Mouse (Mus musculus) ES-E14 (cell line): ENCODE results near the gene Fars2.

ENCODE experiments used
- HCFC1 ChIP-seq: IDR thresholded peaks from 2 replicates; pipeline ENCODE4 v1.6.1; 2012; ENCODE audit warnings: low read length, inconsistent platforms, borderline replicate concordance; ENCODE audit not compliant: insufficient read depth
- MAFK ChIP-seq: IDR thresholded peaks from 2 replicates; pipeline ENCODE4 v1.6.1; 2014; ENCODE audit warnings: mild to moderate bottlenecking, low read depth, low read length, inconsistent platforms; ENCODE audit not compliant: insufficient read depth
- ZNF384 ChIP-seq: IDR thresholded peaks from 2 replicates; pipeline ENCODE4 v1.6.1; 2012; ENCODE audit warnings: low read depth, low read length, inconsistent platforms

DNA sequence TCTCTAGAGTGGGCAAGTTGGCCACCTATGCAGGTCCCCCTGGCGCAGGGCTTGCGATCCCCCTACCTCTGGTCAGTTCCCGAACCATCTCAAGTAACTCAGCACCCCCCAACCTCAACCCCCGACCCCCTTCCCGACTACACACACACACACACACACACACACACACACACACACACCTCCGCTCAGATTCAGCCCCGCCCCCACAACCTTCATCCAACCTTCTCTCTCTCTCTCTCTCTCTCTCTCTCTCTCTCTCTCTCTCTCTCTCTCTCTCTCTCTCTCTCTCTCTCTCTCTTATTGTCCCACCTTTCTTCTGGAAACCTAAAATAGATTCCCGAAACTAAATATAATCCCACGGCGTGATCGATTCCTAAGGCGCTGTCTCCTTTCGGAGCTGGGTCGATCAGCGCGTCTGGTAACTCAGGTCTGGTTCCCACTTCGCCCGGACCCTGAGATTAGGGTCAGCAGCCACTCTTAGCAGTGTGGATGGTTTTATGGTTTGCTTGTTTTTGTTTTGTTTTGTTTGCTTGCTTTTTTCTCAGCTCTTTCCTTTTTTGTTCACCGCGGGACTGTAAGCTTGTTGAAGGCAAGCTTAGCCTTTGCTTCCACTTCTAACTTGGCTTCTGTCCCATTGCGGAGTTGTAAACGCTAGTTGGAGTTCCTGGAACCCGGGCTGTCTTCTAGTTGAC lies 610.7 kb downstream of the Fars2 start:
- TF ChIP-seq MAFK = no peak
- TF ChIP-seq ZNF384 = no peak
- no peak for TF ChIP-seq HCFC1
